Mouse (Mus musculus): ENCODE data around the gene Zfp286. TPM values are rescaled to one million over a fixed set of nuclear protein-coding genes. Genes with fewer than 3 reads are reported as not detected.
A peak's percentile ranks its signal among the peaks of the same experiment; 100 is the strongest.

The Zfp286 gene
- 16.4 and 18.9 TPM in 2 replicates for polyA plus RNA-seq (2015; fragmentation: Nextera tagmentation; extraction: Ambion mirVana)

- DNase-seq (ENCODE audit: low spot score): peak; percentile 96
Measured at GRCm38 (mm10) chr11:62788935-62789616, at the start of gene Zfp286. Zfp286 (minus strand) TSS chr11:62789462.

- no peak for DNase-seq (ENCODE audit: low spot score)
Measured at GRCm38 (mm10) chr11:62831906-62832305, 42.6 kb upstream of the Zfp286 start.

- DNase-seq (ENCODE audit: low spot score): no peak
Measured at GRCm38 (mm10) chr11:62830387-62830786, 41.1 kb upstream of the Zfp286 start.

- DNase-seq (ENCODE audit: low spot score): no peak
Measured at GRCm38 (mm10) chr11:62827911-62828310, 38.6 kb upstream of the Zfp286 start.

- no peak for DNase-seq (ENCODE audit: low spot score)
Measured at GRCm38 (mm10) chr11:62827135-62827534, 37.9 kb upstream of the Zfp286 start.

- DNase-seq (ENCODE audit: low spot score): no peak
Measured at GRCm38 (mm10) chr11:62826106-62826733, 37.0 kb upstream of the Zfp286 start.

GRCm38 (mm10) chr11:62825222-62826105 is 36.2 kb upstream of the Zfp286 start:
- no peak for DNase-seq (ENCODE audit: low spot score)

- DNase-seq (ENCODE audit: low spot score): no peak
Measured at GRCm38 (mm10) chr11:62824211-62824610, 34.9 kb upstream of the Zfp286 start.

GRCm38 (mm10) chr11:62821893-62822292 is 32.6 kb upstream of the Zfp286 start:
- no peak for DNase-seq (ENCODE audit: low spot score)

GRCm38 (mm10) chr11:62820661-62821437 is 31.6 kb upstream of the Zfp286 start:
- DNase-seq (ENCODE audit: low spot score): peak; percentile 13

- DNase-seq (ENCODE audit: low spot score): peak; percentile 51
Measured at GRCm38 (mm10) chr11:62820059-62820541, 30.8 kb upstream of the Zfp286 start, which contains the start of gene Trim16. Trim16 (plus strand) TSS chr11:62820231.

GRCm38 (mm10) chr11:62819059-62819686 is 29.9 kb upstream of the Zfp286 start:
- DNase-seq (ENCODE audit: low spot score): no peak

- DNase-seq (ENCODE audit: low spot score): no peak
Measured at GRCm38 (mm10) chr11:62816591-62816990, 27.3 kb upstream of the Zfp286 start.

- DNase-seq (ENCODE audit: low spot score): peak; percentile 17
Measured at GRCm38 (mm10) chr11:62815438-62815837, 26.2 kb upstream of the Zfp286 start.

GRCm38 (mm10) chr11:62814625-62815024 is 25.4 kb upstream of the Zfp286 start:
- no peak for DNase-seq (ENCODE audit: low spot score)

GRCm38 (mm10) chr11:62813970-62814624 is 24.8 kb upstream of the Zfp286 start:
- no peak for DNase-seq (ENCODE audit: low spot score)

GRCm38 (mm10) chr11:62813497-62813896 is 24.2 kb upstream of the Zfp286 start:
- no peak for DNase-seq (ENCODE audit: low spot score)

GRCm38 (mm10) chr11:62812268-62812667 is 23.0 kb upstream of the Zfp286 start:
- no peak for DNase-seq (ENCODE audit: low spot score)

- DNase-seq (ENCODE audit: low spot score): no peak
Measured at GRCm38 (mm10) chr11:62809201-62809600, 19.9 kb upstream of the Zfp286 start.

GRCm38 (mm10) chr11:62807965-62808364 is 18.7 kb upstream of the Zfp286 start:
- no peak for DNase-seq (ENCODE audit: low spot score)
